In genomic region chr11:5139372-5139771, GRCm38 (mm10) we compare ENCODE assay signal across 19 mouse cellular contexts. TPM values are rescaled to one million over a fixed set of nuclear protein-coding genes. Genes with fewer than 3 reads are reported as not detected.
DNase-seq lines count a peak whose midpoint lies in the region; ATAC-seq and TF ChIP-seq lines count a peak whose summit lies in the region.
"Had no signal": no experiment of that assay in that cellular context is flagged by ENCODE, and none has a peak within 500 bp of the region (broad histone marks: within the 10 kb centered on the region; RNA-seq: fewer than 3 reads in every experiment).

No protein-coding gene starts in this region.

- H3K4me2 ChIP-seq in intestine, embryonic 14.5 days (ENCODE audit: low read length), result peak overlapping the region; percentile 3; the same call in 1 of the 2 replicates
- H3K4me2 ChIP-seq in intestine, postnatal 0 days (replicated peaks; ENCODE audit: low read depth), result no peak overlapping the region
- H3K4me2 ChIP-seq in liver, postnatal 0 days (ENCODE audit: low read depth, low read length), result 0 out of 2 replicates have a peak overlapping the region, but pooled peaks have one; percentile 24
- H3K4me2 ChIP-seq: forebrain, embryonic 12.5 days; limb, embryonic 13.5 days had no signal

- H3K79me2 ChIP-seq in liver, adult 2 months (ENCODE audit: control insufficient read depth, insufficient read depth, low read length), result no peaks in the 10 kb centered on the region

- no peak for ATAC-seq in intestine, embryonic 14.5 days (replicated peaks; ENCODE audit: low FRiP score, low TSS enrichment, low read depth)
- no peak for ATAC-seq in intestine, postnatal 0 days
- ATAC-seq in liver, postnatal 0 days, result peak; percentile 84
- ATAC-seq: hindbrain, postnatal 0 days had no signal

- 35% methylated on average over 9 of the region's 9 CpGs for WGBS in intestine, embryonic 14.5 days
- WGBS in intestine, postnatal 0 days, result 59% methylated on average over 9 of the region's 9 CpGs
- 35% methylated on average over 9 of the region's 9 CpGs for WGBS in liver, adult 2 months
- 54% methylated on average over 9 of the region's 9 CpGs for WGBS in liver, postnatal 0 days (ENCODE audit: insufficient replicate concordance)

- no peak overlapping the region for H3K4me3 ChIP-seq in intestine, embryonic 14.5 days (ENCODE audit: low read depth, low read length)
- no peak overlapping the region for H3K4me3 ChIP-seq in intestine, postnatal 0 days (ENCODE audit: low read depth, low read length)
- peak overlapping the region; percentile 43; the same call in 1 of the 2 replicates for H3K4me3 ChIP-seq in E14TG2a.4 (replicated peaks; ENCODE audit: low read length)
- no peak overlapping the region for H3K4me3 ChIP-seq in liver, adult 2 months (ENCODE audit: insufficient read depth, low read depth, low read length)
- no peak overlapping the region for H3K4me3 ChIP-seq in liver, postnatal 0 days (ENCODE audit: low read depth, low read length)
- H3K4me3 ChIP-seq: forebrain, embryonic 12.5 days; heart, adult 2 months; limb, embryonic 13.5 days had no signal

- H3K27ac ChIP-seq in intestine, embryonic 14.5 days (ENCODE audit: low read depth), result no peak overlapping the region
- H3K27ac ChIP-seq in intestine, postnatal 0 days (ENCODE audit: low read depth, low read length), result no peak overlapping the region
- H3K27ac ChIP-seq in liver, adult 2 months (replicated peaks; ENCODE audit: insufficient read depth, low read depth, low read length), result no peak overlapping the region
- no peak overlapping the region for H3K27ac ChIP-seq in liver, postnatal 0 days (ENCODE audit: low read depth)
- H3K27ac ChIP-seq: forebrain, embryonic 12.5 days; heart, adult 2 months; hindbrain, postnatal 0 days; limb, embryonic 13.5 days had no signal

- no peak overlapping the region for H3K9ac ChIP-seq in intestine, embryonic 14.5 days (ENCODE audit: low read length)
- no peak overlapping the region for H3K9ac ChIP-seq in intestine, postnatal 0 days (ENCODE audit: low read depth, low read length)
- peak overlapping the region; percentile 9; the same call in 1 of the 2 replicates for H3K9ac ChIP-seq in liver, adult 2 months (ENCODE audit: low read depth, low read length)
- 0 out of 2 replicates have a peak overlapping the region, but pooled peaks have one; percentile 16 for H3K9ac ChIP-seq in liver, postnatal 0 days (replicated peaks)
- H3K9ac ChIP-seq: forebrain, embryonic 12.5 days; limb, embryonic 13.5 days had no signal

- H3K9me3 ChIP-seq in intestine, embryonic 14.5 days (ENCODE audit: control insufficient read depth, low read length), result no peaks in the 10 kb centered on the region
- H3K9me3 ChIP-seq in intestine, postnatal 0 days (ENCODE audit: control insufficient read depth), result no peaks in the 10 kb centered on the region
- H3K9me3 ChIP-seq in E14TG2a.4 (ENCODE audit: low read length), result no peaks in the 10 kb centered on the region
- H3K9me3 ChIP-seq in liver, postnatal 0 days (ENCODE audit: low read length), result no peaks in the 10 kb centered on the region
- H3K9me3 ChIP-seq: forebrain, embryonic 12.5 days; limb, embryonic 13.5 days had no signal

- H3K27me3 ChIP-seq in intestine, embryonic 14.5 days (replicated peaks; ENCODE audit: control insufficient read depth, insufficient read depth, low read length), result no peaks in the 10 kb centered on the region
- no peaks in the 10 kb centered on the region for H3K27me3 ChIP-seq in intestine, postnatal 0 days (replicated peaks; ENCODE audit: control insufficient read depth, insufficient read depth, low read length)
- H3K27me3 ChIP-seq in E14TG2a.4 (ENCODE audit: insufficient read depth, low read length), result no peaks in the 10 kb centered on the region
- H3K27me3 ChIP-seq in liver, adult 2 months (ENCODE audit: control insufficient read depth, insufficient read depth, low read length), result no peaks in the 10 kb centered on the region
- H3K27me3 ChIP-seq in liver, postnatal 0 days (ENCODE audit: insufficient read depth, low read length), result no peaks in the 10 kb centered on the region
- H3K27me3 ChIP-seq: forebrain, embryonic 12.5 days; limb, embryonic 13.5 days had no signal

- no peak for TF ChIP-seq POLR2A in liver, adult 2 months (IDR thresholded peaks at IDR 0.05; ENCODE audit: extremely low read depth, insufficient read depth, low read length)

- no peak for TF ChIP-seq CTCF in intestine, postnatal 0 days (IDR thresholded peaks at IDR 0.05; ENCODE audit: low read depth)
- no peak for TF ChIP-seq CTCF in E14TG2a.4 (conservative IDR thresholded peaks at IDR 0.05; ENCODE audit: low read length)
- TF ChIP-seq CTCF in liver, adult 2 months (IDR thresholded peaks at IDR 0.05; ENCODE audit: low read depth, low read length), result no peak
- no peak for TF ChIP-seq CTCF in liver, postnatal 0 days (IDR thresholded peaks at IDR 0.05; ENCODE audit: low read depth)

- no peak for TF ChIP-seq EP300 in liver, postnatal 0 days (IDR thresholded peaks at IDR 0.05; ENCODE audit: low read depth)

- peaks cover 25% of the 10 kb centered on the region for H3K4me1 ChIP-seq in intestine, embryonic 14.5 days (replicated peaks; ENCODE audit: control insufficient read depth, insufficient read depth, low read length)
- 0 out of 2 replicates have a peak, but pooled peaks cover under 1% of the 10 kb centered on the region for H3K4me1 ChIP-seq in intestine, postnatal 0 days (replicated peaks; ENCODE audit: control insufficient read depth, insufficient read depth, low read length)
- peaks cover 56% of the 10 kb centered on the region for H3K4me1 ChIP-seq in E14TG2a.4 (replicated peaks; ENCODE audit: low read depth, low read length)
- peaks cover 20% of the 10 kb centered on the region for H3K4me1 ChIP-seq in liver, adult 2 months (ENCODE audit: control insufficient read depth, insufficient read depth, low read length)
- H3K4me1 ChIP-seq in liver, postnatal 0 days (ENCODE audit: insufficient read depth), result peaks cover 25% of the 10 kb centered on the region

- no peak for DNase-seq in intestine, embryonic 14.5 days (ENCODE audit: low spot score)
- DNase-seq in liver, adult 2 months (ENCODE audit: extremely low read depth, low read depth, low spot score), result peak; percentile 72
- peak; percentile 40 for DNase-seq in liver, postnatal 0 days
- no peak for DNase-seq in thymus, postnatal 10 days (ENCODE audit: low spot score in 2 of 2)
- DNase-seq in frontal cortex, postnatal 10 days (ENCODE audit: low spot score in 2 of 2), result no peak
- no peak for DNase-seq in kidney, postnatal 14 days
- DNase-seq: cerebellum, adult 2 months; gastrocnemius, postnatal 14 days; heart, adult 2 months; kidney, adult 9 months; kidney, postnatal 4 days; right cerebral cortex, postnatal 4 days; thymus, adult 18-20 months had no signal

- H3K36me3 ChIP-seq in intestine, embryonic 14.5 days (ENCODE audit: control insufficient read depth, insufficient read depth, low read length), result no peaks in the 10 kb centered on the region
- peaks cover 4% of the 10 kb centered on the region; the same call in 1 of the 2 replicates for H3K36me3 ChIP-seq in intestine, postnatal 0 days (ENCODE audit: control insufficient read depth, insufficient read depth)
- no peaks in the 10 kb centered on the region for H3K36me3 ChIP-seq in E14TG2a.4 (ENCODE audit: insufficient read depth, low read length)
- no peaks in the 10 kb centered on the region for H3K36me3 ChIP-seq in liver, adult 2 months (ENCODE audit: control insufficient read depth, insufficient read depth, low read length)
- no peaks in the 10 kb centered on the region for H3K36me3 ChIP-seq in liver, postnatal 0 days (replicated peaks; ENCODE audit: insufficient read depth, low read length)
- H3K36me3 ChIP-seq: forebrain, embryonic 12.5 days; limb, embryonic 13.5 days had no signal

RNA-seq across cellular contexts. Expression of gene Emid1, which starts 12.7 kb away (rescaled TPM):
- 74.8 and 88.5 TPM in 2 replicates for polyA plus RNA-seq in intestine, embryonic 14.5 days (2014; fragmentation: Nextera tagmentation; extraction: Ambion mirVana)
- 47.9 and 56.4 TPM in 2 replicates for polyA plus RNA-seq in intestine, postnatal 0 days (2015; fragmentation: Nextera tagmentation; extraction: Ambion mirVana)
- total RNA-seq in liver, adult 2 months (2014; rRNA removed), result 0.20 and 0.28 TPM in 2 replicates
- polyA plus RNA-seq in liver, adult 2 months (2012; rRNA removed), result 0.65 and 0.77 TPM in 2 replicates
- 4.0 and 4.8 TPM in 2 replicates for polyA plus RNA-seq in liver, postnatal 0 days (2015; fragmentation: Nextera tagmentation; extraction: Ambion mirVana)
- total RNA-seq: CH12.LX had no signal

RNA-seq across cellular contexts. Expression of gene Ewsr1, which starts 40.3 kb away (rescaled TPM):
- polyA plus RNA-seq in intestine, embryonic 14.5 days (2014; fragmentation: Nextera tagmentation; extraction: Ambion mirVana), result 373 and 390 TPM in 2 replicates
- polyA plus RNA-seq in intestine, postnatal 0 days (2015; fragmentation: Nextera tagmentation; extraction: Ambion mirVana), result 185 and 196 TPM in 2 replicates
- 88.6 and 89.8 TPM in 2 replicates for total RNA-seq in liver, adult 2 months (2014; rRNA removed)
- polyA plus RNA-seq in liver, adult 2 months (2012; rRNA removed), result 95.1 and 112 TPM in 2 replicates
- polyA plus RNA-seq in liver, postnatal 0 days (2015; fragmentation: Nextera tagmentation; extraction: Ambion mirVana), result 146 and 157 TPM in 2 replicates

RNA-seq across cellular contexts. Expression of gene Rhbdd3, which starts 40.6 kb away (rescaled TPM):
- polyA plus RNA-seq in intestine, embryonic 14.5 days (2014; fragmentation: Nextera tagmentation; extraction: Ambion mirVana), result 30.4 TPM in 2 replicates
- polyA plus RNA-seq in intestine, postnatal 0 days (2015; fragmentation: Nextera tagmentation; extraction: Ambion mirVana), result 17.1 and 17.5 TPM in 2 replicates
- total RNA-seq in liver, adult 2 months (2014; rRNA removed), result 8.6 and 13.8 TPM in 2 replicates
- polyA plus RNA-seq in liver, adult 2 months (2012; rRNA removed), result 26.5 and 30.8 TPM in 2 replicates
- 14.4 and 14.9 TPM in 2 replicates for polyA plus RNA-seq in liver, postnatal 0 days (2015; fragmentation: Nextera tagmentation; extraction: Ambion mirVana)

Comparison
In these comparisons a context has a peak if more than half of its experiments do, and no peak if none do; other contexts are left out.
1. DNase-seq: peak in liver, adult 2 months (single experiment) and liver, postnatal 0 days (single experiment); none in intestine, embryonic 14.5 days (single experiment), thymus, postnatal 10 days (0 of 2), frontal cortex, postnatal 10 days (0 of 2) and kidney, postnatal 14 days (single experiment).
2. H3K9ac ChIP-seq: peak in liver, adult 2 months (single experiment) and liver, postnatal 0 days (single experiment); none in intestine, embryonic 14.5 days (single experiment) and intestine, postnatal 0 days (single experiment).